Mouse (Mus musculus) heart, embryonic 12.5 days (tissue): Measurements from ENCODE around the gene Nrn1l. TPM values are rescaled to one million over a fixed set of nuclear protein-coding genes. Genes with fewer than 3 reads are reported as not detected.

Experiments
- ATAC-seq: fragments of 200-750 bp; cut with Nextera tagmentation; 2 replicates; pipeline ENCODE4 v1.8.0; 2017; ENCODE audit warnings: moderate TSS enrichment, moderate library complexity; ENCODE audit not compliant: insufficient number of reproducible peaks, low FRiP score
- H3K27ac ChIP-seq: fragments of 300-500 bp; sonication (generic); 2 replicates; pipeline ENCODE4 v1.5.1; 2016; ENCODE audit warnings: mild to moderate bottlenecking, moderate library complexity; ENCODE audit not compliant: poor library complexity, severe bottlenecking
- H3K27me3 ChIP-seq: fragments of 300-500 bp; sonication (generic); replicated peaks from 2 replicates; pipeline ENCODE4 v1.6.1; 2016; ENCODE audit warnings: mild to moderate bottlenecking, moderate library complexity
- H3K36me3 ChIP-seq: fragments of 300-500 bp; sonication (generic); 2 replicates; pipeline ENCODE4 v1.6.1; 2016; ENCODE audit warnings: mild to moderate bottlenecking, moderate library complexity
- H3K4me1 ChIP-seq: fragments of 300-500 bp; sonication (generic); replicated peaks from 2 replicates; pipeline ENCODE4 v1.6.1; 2016; ENCODE audit warnings: mild to moderate bottlenecking
- H3K4me2 ChIP-seq: fragments of 300-500 bp; sonication (generic); 2 replicates; pipeline ENCODE4 v1.6.1; 2016; ENCODE audit warnings: mild to moderate bottlenecking, moderate library complexity
- H3K4me3 ChIP-seq: fragments of 300-500 bp; sonication (generic); 2 replicates; pipeline ENCODE4 v1.5.1; 2016; ENCODE audit warnings: mild to moderate bottlenecking
- H3K9ac ChIP-seq: fragments of 300-500 bp; sonication (generic); 2 replicates; pipeline ENCODE4 v1.6.1; 2016; ENCODE audit warnings: mild to moderate bottlenecking, moderate library complexity
- H3K9me3 ChIP-seq: fragments of 300-500 bp; sonication (generic); replicated peaks from 2 replicates; pipeline ENCODE4 v1.6.1; 2016; ENCODE audit warnings: mild to moderate bottlenecking, moderate library complexity
- WGBS: fragments of 180-500 bp; shearing (Covaris S2); methylation state at CpG from one replicate; pipeline ENCODE4 v1.1.7; 2016; 5-methylcytosine and 5-hydroxymethylcytosine counted together
- polyA plus RNA-seq: library from polyadenylated mRNA; unstranded; fragments of >200 nt; fragmentation: Nextera tagmentation; extraction: Ambion mirVana; gene quantifications from 2 replicates; pipeline ENCODE4 v1.2.1, GENCODE M21; 2016

Gene Nrn1l
- polyA plus RNA-seq, 1 experiment from 2014 or later, result 0.31 TPM

GRCm38 (mm10) chr8:105935863-105936603 is 42.7 kb downstream of the Nrn1l start:
- H3K9ac ChIP-seq, result peak overlapping the region; percentile 70
- H3K27ac ChIP-seq, result peak overlapping the region; percentile 59; the same call in 1 of the 2 replicates

DNA sequence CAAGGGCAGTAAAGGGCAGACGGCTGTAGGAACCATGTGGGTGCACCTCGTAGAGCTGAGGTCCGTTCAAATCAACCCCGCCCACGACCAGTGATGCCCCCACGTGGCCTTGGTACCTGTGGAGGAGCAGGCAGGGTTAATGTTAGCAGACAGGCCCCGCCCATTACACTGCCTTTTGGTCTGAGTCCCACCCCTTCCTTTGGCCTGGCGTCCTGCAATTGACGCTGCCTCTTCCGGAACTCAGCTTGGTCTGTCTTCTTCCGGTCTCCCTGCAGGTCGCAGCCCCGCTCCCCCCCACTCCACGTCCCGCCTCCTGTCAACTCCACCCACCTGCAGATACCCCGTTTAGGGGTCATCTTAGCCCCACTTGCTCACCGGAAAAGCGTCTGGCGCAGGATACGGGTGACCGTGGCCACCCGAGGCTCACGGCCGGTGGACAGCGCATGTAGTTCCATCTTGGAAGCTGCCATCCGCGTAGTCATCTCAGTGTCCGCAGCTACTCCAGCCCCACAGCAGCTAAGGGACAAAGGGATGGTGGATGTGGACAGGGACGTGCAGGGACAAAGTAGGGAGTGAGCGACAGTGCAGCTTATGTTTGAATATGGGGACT is 43.6 kb downstream of the Nrn1l start:
- peak overlapping the region; percentile 91 for H3K9ac ChIP-seq
- peaks cover 21% of the 10 kb centered on the region for H3K4me1 ChIP-seq
- H3K27me3 ChIP-seq, result no peaks in the 10 kb centered on the region
- H3K4me3 ChIP-seq, result peak overlapping the region; percentile 77
- WGBS, result under 1% methylated on average over 30 of the region's 30 CpGs
- peak overlapping the region; percentile 95 for H3K27ac ChIP-seq
- peak; percentile 91 for ATAC-seq
- H3K9me3 ChIP-seq, result no peaks in the 10 kb centered on the region
- H3K36me3 ChIP-seq, result peaks cover 37% of the 10 kb centered on the region
- peak overlapping the region; percentile 86 for H3K4me2 ChIP-seq

More at GRCm38 (mm10) chr8:105935863-105936603, 42.7 kb downstream of the Nrn1l start:
- WGBS, result 26% methylated on average over 7 of the region's 7 CpGs
- Histone ChIP-seq H3K4me1 (peaks cover 22% of the 10 kb centered on the region), H3K4me3 (peak overlapping the region; percentile 77), H3K27me3 (no peaks in the 10 kb centered on the region), H3K36me3 (peaks cover 34% of the 10 kb centered on the region), H3K9me3 (no peaks in the 10 kb centered on the region), H3K4me2 (peak overlapping the region; percentile 86)
- ATAC-seq, result no peak

GRCm38 (mm10) chr8:105937496-105938305 is 44.3 kb downstream of the Nrn1l start:
- ATAC-seq, result peak; percentile 31; the same call in 1 of the 2 replicates
- Histone ChIP-seq H3K4me2 (peak overlapping the region; percentile 86), H3K27ac (peak overlapping the region; percentile 95), H3K4me1 (peaks cover 21% of the 10 kb centered on the region), H3K9me3 (no peaks in the 10 kb centered on the region), H3K36me3 (peaks cover 37% of the 10 kb centered on the region), H3K27me3 (no peaks in the 10 kb centered on the region), H3K9ac (peak overlapping the region; percentile 91), H3K4me3 (peak overlapping the region; percentile 77)
- under 1% methylated on average over 33 of the region's 33 CpGs for WGBS

DNA sequence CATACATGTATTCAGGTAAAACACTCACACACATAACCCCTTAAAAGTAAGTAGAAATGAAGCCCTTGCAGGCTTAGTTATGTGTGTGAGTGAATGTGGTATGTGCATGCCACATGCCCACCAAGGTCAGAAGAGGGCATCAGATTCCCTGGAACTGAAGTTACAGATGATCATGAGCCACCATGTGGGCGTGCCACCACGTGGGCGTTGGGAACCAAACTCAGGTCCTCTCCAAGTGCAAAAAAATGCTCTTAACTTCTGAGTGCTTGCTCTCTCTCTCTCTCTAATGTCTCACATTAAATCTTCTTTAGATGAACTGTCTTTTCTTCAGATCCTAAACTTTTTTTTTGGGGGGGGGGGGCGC is 44.9 kb downstream of the Nrn1l start, which contains the start of gene Psmb10:
Gene Psmb10, minus strand, starts transcription at position 139 of the 364 bp plus-strand sequence.
- peak within 1 kb of the TSS; percentile 95 for H3K27ac ChIP-seq
- H3K27me3 ChIP-seq, result no peaks in the 10 kb centered on the region
- H3K4me2 ChIP-seq, result peak within 1 kb of the TSS; percentile 86
- ATAC-seq, result no peak
- no peaks in the 10 kb centered on the region for H3K9me3 ChIP-seq
- peaks cover 21% of the 10 kb centered on the region for H3K4me1 ChIP-seq
- H3K36me3 ChIP-seq, result peaks cover 43% of the 10 kb centered on the region
- peak within 1 kb of the TSS; percentile 91 for H3K9ac ChIP-seq
- peak within 1 kb of the TSS; percentile 77 for H3K4me3 ChIP-seq
- 28% methylated on average over 4 of the region's 4 CpGs for WGBS

DNA sequence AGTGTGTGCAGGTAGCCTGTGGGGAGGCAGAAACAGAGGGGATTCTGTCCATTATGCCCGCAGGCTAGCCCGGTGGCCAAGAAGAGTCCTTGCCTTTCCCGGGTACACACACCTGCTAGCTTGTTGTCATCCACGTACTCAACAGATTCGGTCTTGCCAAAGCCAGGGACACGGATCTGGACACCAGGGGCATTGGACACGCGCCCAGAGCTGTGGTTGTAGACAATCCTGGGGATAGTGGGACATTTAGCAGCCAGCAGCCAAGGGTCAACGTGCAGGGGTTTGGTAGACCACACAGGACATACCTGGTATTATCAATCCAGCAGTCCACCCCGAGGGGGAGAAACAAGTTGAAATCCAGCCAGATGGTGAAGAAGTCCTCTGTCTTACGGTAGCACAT is 48.7 kb downstream of the Nrn1l start:
- H3K9ac ChIP-seq, result no peak overlapping the region
- no peak overlapping the region for H3K27ac ChIP-seq
- peaks cover 75% of the 10 kb centered on the region for H3K36me3 ChIP-seq
- no peak overlapping the region for H3K4me3 ChIP-seq
- no peaks in the 10 kb centered on the region for H3K27me3 ChIP-seq
- H3K4me2 ChIP-seq, result no peak overlapping the region
- WGBS, result 89% methylated on average over 11 of the region's 11 CpGs
- ATAC-seq, result no peak
- no peaks in the 10 kb centered on the region for H3K9me3 ChIP-seq
- H3K4me1 ChIP-seq, result peaks cover 6% of the 10 kb centered on the region

DNA sequence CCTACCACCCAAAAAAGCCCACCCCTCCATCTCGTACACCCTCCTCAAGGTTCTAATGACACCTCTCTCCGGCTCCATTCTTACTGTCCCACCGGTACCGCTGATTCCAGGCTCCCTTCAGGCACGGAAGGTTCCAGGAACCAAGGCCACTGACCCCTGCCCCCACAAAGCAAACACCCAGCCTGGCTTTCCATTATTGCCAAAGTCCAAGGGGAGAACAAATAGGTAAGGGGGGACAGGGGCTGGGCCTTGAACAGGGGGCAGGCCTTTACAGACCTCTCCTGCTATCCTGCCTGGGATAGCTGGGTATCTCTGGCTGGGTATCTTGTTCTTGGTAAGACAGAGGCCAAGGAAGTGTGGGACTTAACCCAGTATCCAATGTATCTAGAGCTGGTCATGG is 49.2 kb downstream of the Nrn1l start:
- Histone ChIP-seq H3K27me3 (no peaks in the 10 kb centered on the region), H3K9me3 (no peaks in the 10 kb centered on the region), H3K36me3 (peaks cover 80% of the 10 kb centered on the region), H3K4me2 (no peak overlapping the region), H3K4me1 (peaks cover 6% of the 10 kb centered on the region), H3K27ac (no peak overlapping the region), H3K9ac (no peak overlapping the region), H3K4me3 (no peak overlapping the region)
- WGBS, result 93% methylated on average over 5 of the region's 5 CpGs
- no peak for ATAC-seq

- H3K9ac ChIP-seq, result 0 out of 2 replicates have a peak within 1 kb of the TSS, but pooled peaks have one; percentile 6
- H3K4me3 ChIP-seq, result no peak within 1 kb of the TSS
- no peaks in the 10 kb centered on the region for H3K27me3 ChIP-seq
- no peak within 1 kb of the TSS for H3K27ac ChIP-seq
- no peaks in the 10 kb centered on the region for H3K9me3 ChIP-seq
- WGBS, result 75% methylated on average over 7 of the region's 8 CpGs
- H3K36me3 ChIP-seq, result peaks cover 88% of the 10 kb centered on the region
- H3K4me1 ChIP-seq, result peaks cover 5% of the 10 kb centered on the region
- H3K4me2 ChIP-seq, result no peak within 1 kb of the TSS
- no peak for ATAC-seq
Measured at GRCm38 (mm10) chr8:105943321-105943739, 50.0 kb downstream of the Nrn1l start, which contains the start of gene Lcat. TSS of gene Lcat (minus strand) at chr8:105943382.

Other genes starting within 250 kb of the Nrn1l start
- 0.45 and 0.54 TPM in 2 replicates for gene Carmil2, start 207.3 kb upstream of the Nrn1l start, polyA plus RNA-seq
- 37.6 and 38.1 TPM in 2 replicates for gene Acd, start 192.5 kb upstream of the Nrn1l start, polyA plus RNA-seq
- gene Pard6a, start 192.4 kb upstream of the Nrn1l start, polyA plus RNA-seq, result 14.0 and 14.5 TPM in 2 replicates
- gene 4933405L10Rik, start 185.9 kb upstream of the Nrn1l start, polyA plus RNA-seq, result not detected in 2 replicates
- 13.5 and 14.5 TPM in 2 replicates for gene Enkd1, start 185.4 kb upstream of the Nrn1l start, polyA plus RNA-seq
- 10.2 and 10.9 TPM in 2 replicates for gene Gfod2, start 134.9 kb upstream of the Nrn1l start, polyA plus RNA-seq
- gene Ranbp10, start 66.2 kb upstream of the Nrn1l start, polyA plus RNA-seq, result 11.0 and 11.3 TPM in 2 replicates
- 0.14 and 0.15 TPM in 2 replicates for gene Tsnaxip1, start 65.8 kb upstream of the Nrn1l start, polyA plus RNA-seq
- 42.8 and 46.9 TPM in 2 replicates for gene Cenpt, start 40.3 kb upstream of the Nrn1l start, polyA plus RNA-seq
- 53.8 and 59.3 TPM in 2 replicates for gene Thap11, start 38.4 kb upstream of the Nrn1l start, polyA plus RNA-seq
- gene Nutf2, start 33.0 kb upstream of the Nrn1l start, polyA plus RNA-seq, result 201 and 224 TPM in 2 replicates
- gene Edc4, start 12.7 kb upstream of the Nrn1l start, polyA plus RNA-seq, result 42.2 and 43.9 TPM in 2 replicates
- gene Pskh1, start 6.9 kb downstream of the Nrn1l start, polyA plus RNA-seq, result 27.1 and 27.4 TPM in 2 replicates
- 0.73 and 1.1 TPM in 2 replicates for gene Ctrl, start 40.3 kb downstream of the Nrn1l start, polyA plus RNA-seq
- 45.2 and 49.1 TPM in 2 replicates for gene Psmb10, start 44.9 kb downstream of the Nrn1l start, polyA plus RNA-seq
- 2.0 and 2.3 TPM in 2 replicates for gene Lcat, start 49.8 kb downstream of the Nrn1l start, polyA plus RNA-seq
- 57.5 and 58.3 TPM in 2 replicates for gene Slc12a4, start 72.5 kb downstream of the Nrn1l start, polyA plus RNA-seq
- not detected in 2 replicates for gene Dpep3, start 85.9 kb downstream of the Nrn1l start, polyA plus RNA-seq
- 15.2 TPM in 2 replicates for gene Dus2, start 97.8 kb downstream of the Nrn1l start, polyA plus RNA-seq
- 0.17 TPM in 1 of 2 replicates, not detected in the other for gene Dpep2nb, start 112.4 kb downstream of the Nrn1l start, polyA plus RNA-seq
- gene Ddx28, start 118.3 kb downstream of the Nrn1l start, polyA plus RNA-seq, result 12.7 and 13.7 TPM in 2 replicates
- gene Nfatc3, start 165.3 kb downstream of the Nrn1l start, polyA plus RNA-seq, result 4.6 and 5.3 TPM in 2 replicates
- gene Esrp2, start 243.4 kb downstream of the Nrn1l start, polyA plus RNA-seq, result 0.77 and 0.85 TPM in 2 replicates